Mouse (Mus musculus) liver, postnatal 0 days (tissue): ENCODE data around the gene Cbx7.

Experiments
- CTCF ChIP-seq: sonication (generic); IDR thresholded peaks from 2 replicates; pipeline ENCODE4 v1.5.1; 2016; ENCODE audit warnings: antibody characterized with exemption, low read depth
- EP300 ChIP-seq: IDR thresholded peaks from 2 replicates; pipeline ENCODE4 v1.6.1; 2016; ENCODE audit warnings: antibody characterized with exemption, low read depth, mild to moderate bottlenecking

GRCm38 (mm10) chr15:80009421-80010181 lies 38.7 kb upstream of the Cbx7 start:
- TF ChIP-seq CTCF (no peak), EP300 (no peak)
